Mouse (Mus musculus) heart, postnatal 10 days (tissue): ENCODE results near the gene Dync1li1. TPM values are rescaled to one million over a fixed set of nuclear protein-coding genes. Genes with fewer than 3 reads are reported as not detected.
"Not testable (repeated sequence)": the region's sequence is repeated elsewhere in the genome, so short reads cannot be mapped to it uniquely, and the experiment has no call there.

ENCODE experiments used
- DNase-seq, 2 experiments: peaks; one replicate each; pipeline ENCODE4 v3.0.0; 2021
- intact Hi-C: fragments of 180-260 bp; cut with DNase I; formaldehyde crosslinking; loops from one replicate; pipeline ENCODE4 v1.15.1; 2025
- total RNA-seq, 2 experiments: library from RNA; stranded (reverse); gene quantifications; 2 replicates each; pipeline ENCODE4 v1.2.3; 2021

Gene Dync1li1
- total RNA-seq, 2 experiments from 2014 or later, result 84.8 to 91.7 TPM

GRCm38 (mm10) chr9:114672703-114673561 lies 15.7 kb upstream of the Dync1li1 start:
- intact Hi-C loops, result no loop called here
- DNase-seq, result peak; percentile 32 to 45

DNA sequence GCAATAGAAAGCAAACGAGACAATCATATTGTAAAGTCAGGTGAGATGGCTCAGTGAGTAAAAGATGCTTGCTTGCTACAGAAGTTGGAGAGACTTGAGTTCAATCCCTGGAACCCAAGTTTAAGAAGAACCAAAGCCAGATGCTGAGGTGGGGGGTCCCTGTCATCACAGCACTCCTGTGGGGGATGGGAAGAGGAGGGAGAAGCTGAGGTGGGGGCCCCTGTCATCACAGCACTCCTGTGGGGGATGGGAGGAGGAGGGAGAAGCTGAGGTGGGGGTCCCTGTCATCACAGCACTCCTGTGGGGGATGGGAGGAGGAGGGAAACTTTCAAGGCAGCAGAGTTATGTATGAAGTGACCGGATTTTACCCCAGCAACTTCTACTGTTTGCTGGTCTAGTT lies 15.0 kb upstream of the Dync1li1 start:
- intact Hi-C loops, result no loop called here

DNA sequence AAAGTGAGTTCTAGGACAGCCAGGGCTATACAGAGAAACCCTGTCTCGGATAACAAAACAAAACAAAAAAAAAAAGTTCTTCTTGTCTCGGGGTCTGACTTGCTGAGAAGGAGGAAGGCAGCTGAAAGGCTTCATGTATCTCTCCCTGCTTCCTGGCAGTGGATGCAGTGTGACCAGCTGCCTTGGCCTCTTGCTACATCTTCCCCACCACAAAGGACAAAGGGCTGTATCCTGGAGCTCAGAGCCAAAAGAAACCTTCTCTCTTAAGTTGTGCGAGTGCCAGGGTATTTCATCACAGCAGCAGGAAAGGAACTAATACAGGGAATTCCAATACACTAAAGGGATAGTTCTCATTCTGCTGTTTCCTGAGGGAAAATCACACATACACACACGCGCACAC lies 10.0 kb upstream of the Dync1li1 start:
- intact Hi-C loops, result no loop called here
- DNase-seq, result no peak

More for the DNA sequence above, 15.0 kb upstream of the Dync1li1 start:
- DNase-seq, result no peak

GRCm38 (mm10) chr9:114679944-114680343 lies 8.6 kb upstream of the Dync1li1 start:
- intact Hi-C loops, result no loop called here
- no peak for DNase-seq

DNA sequence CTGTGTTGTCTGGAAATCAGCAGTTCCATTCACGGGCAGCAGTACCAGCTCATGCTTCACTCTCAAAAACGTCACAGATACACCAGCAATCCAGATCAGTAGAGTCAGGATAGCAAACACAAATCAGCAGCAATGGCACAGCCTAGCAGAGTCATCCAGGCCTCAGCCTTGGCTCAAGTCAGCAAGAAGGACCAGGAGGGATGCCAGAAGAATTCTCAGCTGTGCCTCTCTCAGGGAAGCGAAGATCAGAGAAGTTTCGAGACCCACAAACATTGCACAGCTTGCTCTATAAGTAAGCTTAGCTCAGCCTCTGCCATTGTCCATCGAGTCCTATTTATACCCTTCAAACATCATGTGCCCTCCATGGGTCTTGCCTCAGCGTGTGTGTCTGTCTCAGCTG lies 8.1 kb upstream of the Dync1li1 start:
- intact Hi-C loops, result no loop called here
- DNase-seq, result no peak

DNA sequence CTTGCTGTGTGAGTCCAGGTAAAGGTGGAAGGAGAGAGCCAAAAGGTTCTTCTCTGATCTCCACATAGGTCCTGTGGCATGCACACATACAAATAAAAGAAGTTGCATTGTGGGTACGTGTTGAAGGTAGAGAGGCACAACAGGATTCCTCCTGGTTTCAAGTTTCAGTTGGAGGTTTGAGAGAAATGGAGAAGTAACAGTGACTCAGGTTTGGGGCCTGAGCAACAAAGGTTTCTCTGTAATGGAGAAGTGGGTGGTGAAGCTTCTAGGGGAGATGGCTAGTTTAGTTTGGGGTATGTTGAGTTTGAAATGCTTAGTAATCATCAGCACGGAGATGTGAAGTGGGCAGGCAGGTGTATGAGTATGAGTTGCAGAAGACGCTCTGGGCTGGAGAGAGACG lies 6.4 kb upstream of the Dync1li1 start:
- intact Hi-C loops, result no loop called here
- no peak for DNase-seq

DNA sequence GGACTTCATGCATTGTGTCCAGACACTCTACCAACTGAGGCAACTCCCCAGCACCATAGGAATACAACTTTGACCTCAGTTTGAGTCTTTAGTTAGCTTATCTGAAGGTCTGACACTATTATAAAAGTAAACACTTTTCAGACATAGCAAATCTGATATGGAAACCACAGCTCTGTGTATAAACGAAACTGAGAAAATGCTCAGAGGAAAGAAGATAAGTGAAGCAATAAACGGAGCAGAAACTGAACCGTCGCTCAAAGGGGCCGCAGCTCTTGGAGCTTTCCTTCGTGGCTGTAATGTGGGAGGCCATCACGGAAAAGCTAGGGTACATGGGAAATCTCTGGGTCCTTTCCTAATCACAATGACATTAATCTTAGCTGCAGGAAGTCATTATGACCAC lies 2.3 kb upstream of the Dync1li1 start:
- intact Hi-C loops, result no loop called here

DNA sequence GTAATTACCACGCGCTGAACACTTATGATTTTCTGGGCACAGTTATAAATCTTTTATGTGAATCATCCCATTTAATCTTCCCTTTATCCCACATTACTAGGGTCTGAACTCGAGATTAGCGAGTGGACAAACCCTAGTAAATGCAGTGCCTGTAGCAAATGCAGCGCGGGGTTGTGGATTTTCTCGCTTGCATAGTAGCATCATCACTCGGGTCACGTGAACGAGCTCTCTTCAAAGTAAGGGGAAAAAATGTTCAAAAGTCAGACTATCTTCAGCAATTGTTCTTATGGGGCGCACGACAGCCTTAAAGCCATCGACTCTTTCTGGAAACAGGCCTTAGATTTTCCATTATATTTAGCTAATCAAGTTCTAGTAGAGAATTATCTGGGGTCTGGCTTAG lies 951 bp upstream of the Dync1li1 start:
- no peak for DNase-seq
- intact Hi-C loops, result loop anchor here (2.0 kb wide), 2 partner anchors 19 to 47 kb away; partner anchors contain the start of gene Cnot10

More for the DNA sequence above, 2.3 kb upstream of the Dync1li1 start:
- DNase-seq, result no peak

DNA sequence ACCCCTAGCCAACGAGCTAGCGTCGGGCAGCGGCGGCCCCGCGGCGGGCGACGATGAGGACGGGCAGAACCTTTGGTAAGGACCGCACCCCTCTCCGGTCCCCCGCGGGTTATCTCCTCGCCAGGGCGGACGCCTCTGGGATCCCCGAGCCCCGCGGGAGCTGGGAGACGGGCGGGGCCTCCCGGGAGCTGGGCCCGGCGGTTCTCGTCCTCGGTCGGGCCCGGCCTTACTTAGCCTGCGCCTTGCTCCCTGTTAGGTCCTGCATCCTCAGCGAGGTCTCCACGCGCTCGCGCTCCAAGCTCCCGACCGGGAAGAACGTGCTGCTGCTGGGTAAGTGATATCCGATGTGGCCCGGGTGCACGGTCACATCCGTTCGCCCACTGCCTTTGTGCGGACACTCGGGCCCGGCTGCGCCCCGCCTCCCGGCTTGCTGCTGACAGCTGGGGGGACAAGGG lies 390 bp downstream of the Dync1li1 start:
- no peak for DNase-seq
- intact Hi-C loops, result loop anchor here (2.0 kb wide), 2 partner anchors 20 to 48 kb away; partner anchors contain the start of gene Cnot10

DNA sequence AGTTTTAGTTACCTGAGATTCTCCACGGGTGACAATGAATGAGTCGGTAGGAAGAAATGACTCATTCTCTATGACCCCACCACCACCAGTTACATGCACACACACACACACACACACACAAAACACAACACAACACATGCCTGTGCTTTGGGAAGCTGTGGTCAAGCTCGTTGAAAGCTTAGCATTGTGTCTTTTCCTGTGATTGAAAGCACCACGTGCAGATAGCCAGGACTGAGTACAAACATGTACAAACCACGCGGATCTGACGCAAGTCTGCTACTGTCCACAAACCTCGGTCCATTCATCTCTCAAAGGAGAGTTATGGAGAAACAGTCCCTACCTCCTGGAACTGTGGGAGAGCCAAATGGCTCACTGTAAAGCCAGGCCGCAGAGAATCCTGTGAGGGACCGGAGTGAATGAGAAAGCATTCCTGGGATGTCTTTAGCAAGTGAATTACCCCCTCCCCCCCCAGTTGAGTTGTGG lies 1.6 kb downstream of the Dync1li1 start:
- intact Hi-C loops, result no loop called here
- peak; percentile 29 to 43 for DNase-seq

DNA sequence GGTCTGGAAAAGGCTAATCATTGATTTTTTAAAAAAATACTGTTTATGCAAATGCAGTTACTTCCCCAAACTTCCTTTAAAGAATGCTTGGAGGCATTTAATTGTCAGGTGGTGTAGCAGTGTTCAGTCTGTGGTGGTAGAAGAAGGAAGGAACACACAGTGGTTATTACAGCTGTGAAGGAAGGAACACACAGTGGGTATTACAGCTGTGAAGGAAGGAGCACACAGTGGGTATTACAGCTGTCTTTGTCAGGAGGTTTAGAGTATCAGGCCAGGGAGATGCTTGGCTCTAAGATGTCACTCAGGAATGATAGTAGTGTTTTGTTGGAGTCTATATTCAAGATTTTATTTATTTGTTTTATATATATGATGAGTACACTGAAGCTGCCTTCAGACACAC lies 2.5 kb downstream of the Dync1li1 start:
- intact Hi-C loops, result no loop called here

DNA sequence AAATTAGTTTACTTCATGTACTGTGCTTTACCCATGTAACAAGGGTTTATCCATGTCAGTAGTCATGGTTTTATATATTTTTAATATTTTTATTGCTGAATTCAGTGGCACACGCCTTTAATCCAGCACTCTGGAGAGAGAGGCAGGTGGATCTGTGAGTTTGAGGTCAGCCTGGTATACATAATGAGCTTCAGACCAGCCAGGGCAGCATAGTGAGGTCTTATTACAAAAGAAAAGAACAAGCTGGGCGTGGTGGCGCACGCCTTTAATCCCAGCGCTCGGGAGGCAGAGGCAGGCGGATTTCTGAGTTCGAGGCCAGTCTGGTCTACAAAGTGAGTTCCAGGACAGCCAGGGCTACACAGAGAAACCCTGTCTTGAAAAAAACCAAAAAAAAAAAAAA lies 7.1 kb downstream of the Dync1li1 start:
- intact Hi-C loops, DNase-seq: not testable (repeated sequence)

More for the DNA sequence above, 2.5 kb downstream of the Dync1li1 start:
- no peak for DNase-seq

DNA sequence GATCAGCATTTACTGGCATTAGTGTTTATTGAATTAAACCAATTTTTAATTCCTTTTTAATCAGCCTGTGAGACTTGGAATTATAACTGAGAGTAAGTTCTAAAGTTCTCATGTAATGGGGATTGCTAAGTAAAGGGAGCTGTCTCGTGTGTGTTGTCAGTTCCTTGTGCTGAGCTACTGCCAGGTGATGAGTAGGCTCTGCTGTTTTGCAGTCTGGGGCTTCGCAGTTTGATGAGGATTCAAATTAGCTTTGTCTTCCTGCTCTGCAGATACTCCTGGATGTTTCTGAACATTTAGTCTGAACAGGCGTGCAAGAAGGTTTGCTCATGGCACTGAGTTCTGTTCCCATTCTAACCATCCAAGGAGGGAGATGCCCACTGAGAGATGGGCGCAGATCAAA lies 8.5 kb downstream of the Dync1li1 start:
- intact Hi-C loops, result no loop called here
- DNase-seq, result no peak

DNA sequence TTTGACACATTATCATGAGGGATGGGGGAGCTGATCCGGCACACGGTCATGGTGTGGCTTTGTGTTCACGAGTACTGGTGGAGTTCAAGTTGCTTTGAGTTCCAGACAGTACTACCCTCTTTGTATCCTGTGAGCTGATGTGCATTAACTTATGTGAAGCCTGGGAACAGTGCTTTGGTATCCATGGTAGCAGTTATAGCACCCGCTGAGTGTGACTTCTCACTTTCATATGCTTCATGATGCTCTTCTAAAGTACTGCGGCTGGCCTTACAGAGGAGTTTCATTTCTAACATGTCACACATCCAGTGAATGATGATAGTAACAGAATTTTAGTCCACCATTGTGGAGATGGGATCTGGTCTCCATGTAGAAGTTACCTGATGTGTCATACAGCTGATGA lies 9.3 kb downstream of the Dync1li1 start:
- intact Hi-C loops, result no loop called here
- no peak for DNase-seq

GRCm38 (mm10) chr9:114699262-114699661 lies 10.7 kb downstream of the Dync1li1 start:
- DNase-seq, result peak; percentile 37 to 48
- intact Hi-C loops, result no loop called here

- intact Hi-C loops, result no loop called here
Observed at GRCm38 (mm10) chr9:114699882-114700665, 11.5 kb downstream of the Dync1li1 start.

DNA sequence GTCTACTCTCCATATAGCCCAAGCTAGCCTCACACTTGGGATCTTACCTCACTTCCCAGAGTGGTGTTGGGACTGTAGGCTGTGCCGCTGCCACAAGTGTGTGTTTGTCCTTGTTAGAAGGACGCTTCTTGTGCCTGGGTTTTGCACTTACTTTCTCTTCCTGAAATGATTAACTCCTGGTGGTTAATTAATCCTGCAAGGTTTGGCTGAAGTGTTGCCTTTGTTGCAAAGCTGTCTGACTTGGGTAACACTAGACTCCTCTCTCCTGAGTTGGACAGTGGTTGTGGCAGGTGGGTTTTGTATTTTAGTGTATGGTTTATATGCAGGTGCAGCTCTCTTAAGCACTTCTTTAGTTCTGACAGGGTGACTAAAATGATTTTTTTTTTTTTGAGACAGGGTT lies 12.4 kb downstream of the Dync1li1 start:
- no peak for DNase-seq
- intact Hi-C loops, result no loop called here

More at GRCm38 (mm10) chr9:114699882-114700665, 11.5 kb downstream of the Dync1li1 start:
- DNase-seq, result no peak

DNA sequence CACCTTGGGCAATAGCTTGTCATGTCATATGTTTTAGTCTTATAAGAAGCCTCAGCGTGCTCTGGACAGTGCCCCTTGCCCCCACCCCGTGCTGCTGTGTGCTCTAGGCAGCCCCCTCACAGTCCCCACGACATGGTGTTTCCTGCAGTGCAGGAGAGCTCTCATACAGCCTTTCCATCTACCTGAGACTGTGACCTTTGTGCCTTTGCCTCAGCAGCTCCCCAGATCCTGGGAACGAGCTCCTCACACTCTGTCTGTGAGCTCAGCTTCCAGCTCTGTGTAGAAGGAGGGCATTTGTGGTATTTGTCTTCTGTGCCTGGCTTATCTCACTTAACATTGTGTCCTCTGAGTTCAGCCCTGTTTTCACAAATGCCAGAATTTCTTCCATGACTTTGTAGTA lies 13.3 kb downstream of the Dync1li1 start:
- no peak for DNase-seq
- intact Hi-C loops, result no loop called here

DNA sequence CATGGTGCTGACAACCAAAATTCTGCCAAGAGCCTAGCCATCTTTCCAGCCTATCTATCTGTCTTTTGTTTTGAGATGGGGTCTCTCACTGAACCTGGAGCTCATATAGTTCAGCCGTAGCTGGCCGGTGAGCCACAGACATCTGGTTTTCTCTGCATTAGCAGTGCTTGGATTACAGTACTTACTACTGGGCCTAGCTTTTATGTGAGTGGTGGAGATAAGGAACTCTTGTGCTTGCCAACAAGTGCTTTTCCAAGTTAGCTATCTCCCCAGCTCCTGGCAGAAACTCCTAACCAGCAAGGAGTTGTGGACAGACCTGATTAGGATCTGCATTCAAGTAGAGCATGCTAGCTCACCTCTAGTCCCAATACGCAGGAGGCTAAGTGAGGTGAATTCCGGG lies 19.2 kb downstream of the Dync1li1 start:
- DNase-seq, result no peak
- intact Hi-C loops, result loop anchor here (5.0 kb wide), 1 partner anchor 46 kb away; no protein-coding TSS in a partner anchor

GRCm38 (mm10) chr9:114710345-114710744 lies 21.8 kb downstream of the Dync1li1 start:
- intact Hi-C loops, result no loop called here
- no peak for DNase-seq

GRCm38 (mm10) chr9:114713481-114713880 lies 24.9 kb downstream of the Dync1li1 start:
- intact Hi-C loops, result no loop called here

More at GRCm38 (mm10) chr9:114713481-114713880, 24.9 kb downstream of the Dync1li1 start:
- DNase-seq, result no peak
